Mouse (Mus musculus): Measurements from ENCODE around the gene Yjefn3. TPM values are rescaled to one million over a fixed set of nuclear protein-coding genes. Genes with fewer than 3 reads are reported as not detected.
"Not testable (repeated sequence)": the region's sequence is repeated elsewhere in the genome, so short reads cannot be mapped to it uniquely, and the experiment has no call there.

Yjefn3 gene
- 8.4 and 10.4 TPM in 2 replicates for polyA plus RNA-seq (2012; ENCODE audit: insufficient read depth, insufficient read length, missing spikeins)

DNA sequence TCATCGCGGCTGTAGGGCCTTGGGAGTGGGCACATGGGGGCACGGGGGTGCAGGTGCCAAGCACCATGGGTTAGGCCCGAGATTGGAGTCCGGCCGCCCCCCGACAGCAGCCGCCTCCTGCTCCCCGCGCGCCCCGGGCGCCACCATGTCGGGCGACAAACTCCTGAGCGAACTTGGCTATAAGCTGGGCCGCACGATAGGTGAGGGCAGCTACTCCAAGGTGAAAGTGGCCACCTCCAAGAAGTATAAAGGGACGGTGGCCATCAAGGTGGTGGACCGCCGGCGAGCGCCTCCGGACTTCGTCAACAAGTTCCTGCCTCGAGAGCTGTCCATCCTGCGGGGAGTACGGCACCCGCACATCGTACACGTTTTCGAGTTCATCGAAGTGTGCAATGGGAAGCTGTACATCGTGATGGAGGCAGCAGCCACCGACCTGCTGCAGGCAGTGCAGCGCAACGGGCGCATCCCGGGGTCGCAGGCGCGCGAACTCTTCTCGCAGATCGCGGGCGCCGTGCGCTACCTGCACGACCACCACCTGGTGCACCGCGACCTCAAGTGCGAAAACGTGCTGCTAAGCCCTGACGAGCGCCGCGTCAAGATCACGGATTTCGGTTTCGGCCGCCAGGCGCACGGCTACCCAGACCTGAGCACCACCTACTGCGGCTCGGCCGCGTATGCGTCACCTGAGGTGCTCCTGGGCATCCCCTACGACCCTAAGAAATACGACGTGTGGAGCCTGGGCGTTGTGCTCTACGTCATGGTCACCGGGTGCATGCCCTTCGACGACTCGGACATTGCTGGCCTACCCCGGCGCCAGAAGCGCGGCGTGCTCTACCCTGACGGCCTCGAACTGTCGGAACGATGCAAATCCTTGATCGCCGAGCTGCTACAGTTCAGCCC lies at the start of gene Yjefn3, which contains the start of the genes Tssk6 and Ndufa13:
TSS of gene Yjefn3 (minus strand) at position 550 of the 900 bp plus-strand sequence.
TSS of gene Tssk6 (plus strand) at position 22 of the 900 bp plus-strand sequence.
TSS of gene Ndufa13 (minus strand) at position 396 of the 900 bp plus-strand sequence.
- H3K4me1 ChIP-seq (ENCODE audit: control insufficient read depth, insufficient read depth, insufficient read length, low read length): peaks cover 6% of the 10 kb centered on the region
- peak within 1 kb of the TSS; percentile 94 for H3K27ac ChIP-seq (replicated peaks; ENCODE audit: low read depth, low read length)
- peak within 1 kb of the TSS; percentile 89 for H3K4me3 ChIP-seq (ENCODE audit: insufficient read depth, low read depth, low read length)

DNA sequence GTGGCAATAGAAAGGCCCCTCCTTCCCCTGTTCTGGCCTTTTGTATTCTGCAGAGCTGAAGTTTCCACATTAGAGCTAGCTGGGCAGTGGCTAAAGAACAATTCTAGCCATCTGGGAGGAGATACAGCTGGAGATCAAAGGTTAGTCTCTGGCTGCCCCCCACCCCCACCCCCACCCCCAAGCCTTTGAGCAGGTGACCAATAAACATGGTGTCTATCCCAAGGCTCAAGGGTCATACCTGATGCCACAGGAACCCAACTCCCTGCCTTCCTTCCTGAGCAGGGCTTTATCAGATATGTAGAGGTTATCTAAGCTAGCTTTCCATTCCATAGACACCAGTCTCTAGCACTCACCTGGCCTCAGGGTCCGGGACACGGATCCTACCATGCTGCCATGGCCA lies 47.8 kb upstream of the Yjefn3 start:
- Histone ChIP-seq H3K4me3 (ENCODE audit: insufficient read depth, low read depth, low read length) (no peak overlapping the region), H3K4me1 (ENCODE audit: control insufficient read depth, insufficient read depth, insufficient read length, low read length) (peaks cover 20% of the 10 kb centered on the region), H3K27ac (replicated peaks; ENCODE audit: low read depth, low read length) (no peak overlapping the region)

DNA sequence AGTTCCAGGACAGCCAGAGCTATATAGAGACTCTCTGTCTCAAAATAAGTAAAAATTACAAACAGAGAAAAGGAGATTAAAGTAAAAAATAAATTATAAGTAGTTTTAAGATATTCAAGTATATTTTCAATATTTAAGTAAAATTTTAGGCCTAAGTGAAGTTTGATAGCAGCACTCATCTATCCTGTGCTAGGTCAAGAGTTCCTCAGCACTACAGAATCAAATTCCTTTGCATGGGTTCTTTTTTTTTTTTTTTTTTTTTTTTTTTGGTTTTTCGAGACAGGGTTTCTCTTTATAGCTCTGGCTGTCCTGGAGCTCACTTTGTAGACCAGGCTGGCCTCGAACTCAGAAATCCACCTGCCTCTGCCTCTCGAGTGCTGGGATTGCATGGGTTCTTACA lies 40.0 kb upstream of the Yjefn3 start:
- H3K4me1 ChIP-seq (ENCODE audit: control insufficient read depth, insufficient read depth, insufficient read length, low read length): peaks cover 51% of the 10 kb centered on the region
- not testable (repeated sequence) for H3K4me3 ChIP-seq (ENCODE audit: insufficient read depth, low read depth, low read length); H3K27ac ChIP-seq (replicated peaks; ENCODE audit: low read depth, low read length)

DNA sequence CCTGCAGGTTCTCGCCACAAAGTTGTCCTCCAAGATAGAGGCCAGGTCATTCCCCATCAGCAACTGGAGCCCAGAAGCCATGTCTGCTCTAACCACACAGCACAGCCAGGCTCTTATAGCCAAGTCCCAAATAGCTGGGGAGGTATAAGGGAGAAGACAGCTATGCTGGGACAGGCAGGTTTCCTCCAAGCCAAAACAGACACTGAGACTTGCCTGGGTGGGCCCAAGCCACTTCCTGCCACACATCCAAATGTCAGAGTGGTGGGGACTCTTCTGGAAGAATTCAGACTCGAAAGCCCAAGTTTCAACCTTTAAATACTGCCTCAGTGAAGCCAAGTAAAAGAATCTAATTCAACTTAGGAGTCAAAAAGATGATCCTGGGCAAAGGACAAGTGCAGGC lies 37.9 kb upstream of the Yjefn3 start:
- no peak overlapping the region for H3K4me3 ChIP-seq (ENCODE audit: insufficient read depth, low read depth, low read length)
- peaks cover 65% of the 10 kb centered on the region for H3K4me1 ChIP-seq (ENCODE audit: control insufficient read depth, insufficient read depth, insufficient read length, low read length)
- H3K27ac ChIP-seq (replicated peaks; ENCODE audit: low read depth, low read length): peak overlapping the region; percentile 28; the same call in 1 of the 2 replicates

DNA sequence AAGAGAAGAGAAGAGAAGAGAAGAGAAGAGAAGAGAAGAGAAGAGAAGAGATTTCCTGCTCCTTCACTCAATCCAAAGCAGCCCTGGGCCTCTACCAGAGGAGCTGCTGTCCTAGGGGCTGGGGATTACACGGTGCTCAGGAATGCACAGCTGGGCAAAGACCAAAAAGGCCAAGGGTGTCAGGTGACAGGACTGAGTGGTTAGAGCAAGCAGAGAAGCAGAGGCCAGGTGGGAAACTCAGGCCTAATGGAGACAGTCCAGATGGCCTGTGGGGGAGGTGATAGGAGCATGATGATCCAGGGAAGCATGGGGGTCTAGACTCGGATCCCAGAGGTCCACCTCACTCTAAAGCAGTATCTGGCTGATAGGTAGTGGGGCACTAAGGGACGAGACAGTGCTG lies 37.1 kb upstream of the Yjefn3 start:
- Histone ChIP-seq H3K27ac (replicated peaks; ENCODE audit: low read depth, low read length) (peak overlapping the region; percentile 28), H3K4me3 (ENCODE audit: insufficient read depth, low read depth, low read length) (no peak overlapping the region), H3K4me1 (ENCODE audit: control insufficient read depth, insufficient read depth, insufficient read length, low read length) (peaks cover 69% of the 10 kb centered on the region)

DNA sequence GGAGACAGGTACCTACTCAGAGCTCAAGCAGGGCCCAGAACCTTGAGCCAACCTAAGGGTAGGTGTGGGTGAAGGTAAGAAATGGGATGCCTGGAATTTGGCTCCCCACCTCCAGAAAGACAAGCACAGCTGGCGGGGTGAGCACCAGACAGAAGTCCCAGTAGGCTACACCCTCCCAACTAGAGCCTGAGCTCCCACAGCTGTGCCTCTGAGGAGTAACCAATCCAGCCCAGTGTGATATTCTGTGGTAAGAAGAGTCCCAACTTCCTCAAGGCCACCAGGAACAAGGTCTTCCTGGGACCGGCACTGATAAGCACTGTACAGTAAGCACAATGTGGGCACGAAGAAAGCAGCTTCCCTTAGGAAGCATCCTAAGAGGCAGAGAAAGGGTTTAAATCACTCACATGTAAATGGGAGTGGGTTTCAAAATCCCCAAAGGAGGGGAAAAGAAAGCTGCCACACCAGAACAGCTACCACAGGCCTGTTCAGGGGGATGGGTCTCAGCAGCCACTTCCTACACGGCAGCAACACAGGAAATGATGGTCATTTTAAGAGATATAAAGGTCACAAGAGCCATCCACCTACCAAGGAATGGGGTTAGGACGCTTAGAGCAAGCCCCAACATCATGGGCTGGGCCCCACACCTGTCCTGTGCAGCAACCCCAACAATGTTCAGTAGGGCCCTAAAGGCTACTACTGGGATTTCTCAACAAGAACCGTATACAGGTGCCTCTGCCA lies 35.9 kb upstream of the Yjefn3 start:
- Histone ChIP-seq H3K4me3 (ENCODE audit: insufficient read depth, low read depth, low read length) (no peak overlapping the region), H3K4me1 (ENCODE audit: control insufficient read depth, insufficient read depth, insufficient read length, low read length) (peaks cover 68% of the 10 kb centered on the region), H3K27ac (replicated peaks; ENCODE audit: low read depth, low read length) (peak overlapping the region; percentile 9)

DNA sequence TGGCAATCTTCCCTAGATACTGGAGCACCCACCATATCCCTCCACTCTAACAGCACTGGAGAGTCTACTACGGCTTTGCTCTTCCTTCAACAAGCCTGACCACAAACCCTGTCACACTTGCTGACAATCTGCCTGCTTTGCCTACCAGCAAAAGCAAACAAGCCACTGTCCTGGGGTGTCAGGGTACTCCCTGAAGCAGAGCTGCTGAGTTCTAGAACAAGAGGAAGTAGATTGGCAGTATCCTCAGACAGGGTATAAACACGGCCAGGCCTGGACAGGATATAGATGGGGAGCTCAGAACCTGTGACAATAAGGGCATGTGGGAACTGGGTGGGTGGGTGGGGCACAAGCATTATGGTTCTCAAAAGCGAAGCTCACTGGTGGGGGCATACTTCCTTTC lies 35.0 kb upstream of the Yjefn3 start:
- Histone ChIP-seq H3K4me3 (ENCODE audit: insufficient read depth, low read depth, low read length) (no peak overlapping the region), H3K27ac (replicated peaks; ENCODE audit: low read depth, low read length) (peak overlapping the region; percentile 17; the same call in 1 of the 2 replicates), H3K4me1 (ENCODE audit: control insufficient read depth, insufficient read depth, insufficient read length, low read length) (peaks cover 63% of the 10 kb centered on the region)

DNA sequence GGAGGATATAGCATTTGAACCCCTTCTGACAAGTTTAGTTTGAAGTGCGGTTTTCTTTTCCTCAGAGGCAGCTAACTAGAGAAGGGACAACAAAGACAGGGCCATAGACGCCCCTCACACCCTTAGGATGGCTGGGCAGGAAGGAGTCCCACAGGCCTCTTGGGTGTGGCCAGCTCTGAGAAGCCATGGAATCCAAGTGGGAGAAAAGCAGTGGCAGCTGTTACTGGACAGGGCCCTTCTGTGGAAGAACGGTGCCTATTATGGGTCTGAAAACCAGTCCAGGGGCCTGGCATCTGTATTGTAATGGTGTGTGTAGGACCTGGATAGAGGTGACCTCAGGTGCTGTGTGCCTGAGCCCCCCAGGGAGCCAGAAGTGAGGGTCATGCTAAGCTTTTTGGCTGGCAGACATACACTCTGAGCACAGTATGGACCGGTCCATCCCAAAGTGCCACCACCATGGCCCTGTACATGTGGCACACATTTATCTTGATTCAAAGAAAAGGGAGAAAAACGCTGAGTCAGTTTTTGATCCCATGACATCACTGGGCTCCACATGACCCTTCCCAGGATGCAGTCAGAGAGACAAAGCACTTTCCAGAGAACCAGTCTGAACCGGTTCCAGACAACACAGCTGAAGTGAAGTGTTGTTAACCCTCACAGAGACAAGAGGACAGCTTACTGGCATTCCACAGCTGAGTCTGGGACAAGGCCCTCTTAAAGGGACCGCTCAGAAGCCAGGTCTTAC lies 33.7 kb upstream of the Yjefn3 start:
- no peak overlapping the region for H3K4me3 ChIP-seq (ENCODE audit: insufficient read depth, low read depth, low read length)
- H3K4me1 ChIP-seq (ENCODE audit: control insufficient read depth, insufficient read depth, insufficient read length, low read length): peaks cover 55% of the 10 kb centered on the region
- H3K27ac ChIP-seq (replicated peaks; ENCODE audit: low read depth, low read length): peak overlapping the region; percentile 74

DNA sequence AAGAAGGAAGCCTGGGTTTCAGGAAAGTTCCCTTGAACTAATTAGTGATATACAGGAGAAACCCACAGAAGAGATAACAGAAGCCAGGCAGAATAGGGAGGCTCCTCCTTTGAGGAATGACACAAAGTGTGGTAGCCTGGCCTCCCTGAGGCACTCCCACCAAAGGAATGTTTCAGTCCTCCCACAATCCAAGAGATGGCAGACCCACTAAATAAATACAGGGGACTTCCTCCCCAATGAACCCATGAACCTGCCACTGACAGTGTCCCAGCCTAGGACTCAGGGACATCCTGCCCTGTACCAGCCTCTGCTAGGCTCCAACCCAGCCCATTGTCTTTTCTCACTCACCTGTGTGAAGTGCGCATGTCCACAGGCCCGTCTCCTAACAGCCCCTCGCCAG lies 32.9 kb upstream of the Yjefn3 start:
- Histone ChIP-seq H3K27ac (replicated peaks; ENCODE audit: low read depth, low read length) (no peak overlapping the region), H3K4me3 (ENCODE audit: insufficient read depth, low read depth, low read length) (no peak overlapping the region), H3K4me1 (ENCODE audit: control insufficient read depth, insufficient read depth, insufficient read length, low read length) (peaks cover 48% of the 10 kb centered on the region)

DNA sequence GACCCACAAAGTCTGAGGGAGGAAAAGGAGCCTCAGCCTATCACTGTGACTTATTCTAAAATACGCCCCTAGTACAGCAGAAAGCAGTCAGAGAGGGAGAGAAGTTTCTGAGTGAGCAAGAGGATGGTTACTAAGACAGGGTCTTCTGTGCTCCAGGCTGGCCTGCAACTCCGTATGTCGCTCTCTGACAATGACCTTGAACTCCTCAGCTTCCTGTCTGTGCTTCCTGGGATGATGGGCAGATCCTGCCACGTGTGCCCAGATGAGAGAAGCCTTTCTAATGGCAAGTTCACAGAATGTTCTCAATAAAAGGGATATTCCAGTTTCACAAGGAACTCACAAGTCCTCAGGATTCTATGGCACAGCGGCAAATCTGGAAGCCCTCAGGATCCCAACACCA lies 32.1 kb upstream of the Yjefn3 start:
- Histone ChIP-seq H3K4me1 (ENCODE audit: control insufficient read depth, insufficient read depth, insufficient read length, low read length) (peaks cover 40% of the 10 kb centered on the region), H3K4me3 (ENCODE audit: insufficient read depth, low read depth, low read length) (no peak overlapping the region), H3K27ac (replicated peaks; ENCODE audit: low read depth, low read length) (no peak overlapping the region)

DNA sequence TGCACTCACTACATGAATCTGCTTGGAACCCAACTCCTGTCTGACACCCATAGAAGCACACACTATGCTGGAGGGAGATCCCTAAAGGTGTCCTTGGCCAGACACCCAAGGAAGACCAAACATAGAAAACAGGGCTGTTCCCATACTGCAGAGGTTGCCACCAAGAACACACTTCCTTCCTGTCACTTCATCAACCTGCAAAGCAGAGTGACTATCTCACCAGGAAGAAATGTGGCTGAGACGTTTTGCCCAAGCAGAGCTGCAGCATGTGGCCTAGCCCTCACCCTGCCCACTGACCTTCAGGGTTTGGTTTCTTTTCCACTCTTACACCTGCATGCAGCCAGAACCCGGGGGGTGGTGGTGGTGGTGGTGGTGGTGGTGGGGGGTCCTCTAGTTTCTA lies 31.3 kb upstream of the Yjefn3 start:
- Histone ChIP-seq H3K4me3 (ENCODE audit: insufficient read depth, low read depth, low read length) (no peak overlapping the region), H3K4me1 (ENCODE audit: control insufficient read depth, insufficient read depth, insufficient read length, low read length) (peaks cover 35% of the 10 kb centered on the region), H3K27ac (replicated peaks; ENCODE audit: low read depth, low read length) (no peak overlapping the region)

DNA sequence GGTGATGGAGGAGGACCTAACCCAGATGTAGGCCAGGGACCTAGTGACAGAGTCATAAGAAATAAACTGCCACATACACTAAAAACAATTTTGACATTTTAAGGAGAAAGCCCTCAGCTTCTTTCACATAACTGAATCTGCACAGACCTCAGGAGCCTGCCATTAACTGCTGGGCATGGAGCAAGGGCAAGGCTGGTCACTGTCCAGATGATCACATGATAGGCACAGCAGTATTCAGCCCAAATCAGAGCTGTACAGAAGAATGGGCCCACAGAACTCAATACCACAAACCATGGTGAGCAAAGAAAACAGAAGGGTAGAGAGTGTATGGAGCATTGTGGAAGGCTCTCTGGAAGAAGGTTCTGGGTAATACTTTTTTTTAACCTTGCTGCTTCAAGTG lies 24.4 kb upstream of the Yjefn3 start:
- Histone ChIP-seq H3K4me1 (ENCODE audit: control insufficient read depth, insufficient read depth, insufficient read length, low read length) (no peaks in the 10 kb centered on the region; the same call in 1 of the 2 replicates), H3K4me3 (ENCODE audit: insufficient read depth, low read depth, low read length) (no peak overlapping the region), H3K27ac (replicated peaks; ENCODE audit: low read depth, low read length) (no peak overlapping the region)

DNA sequence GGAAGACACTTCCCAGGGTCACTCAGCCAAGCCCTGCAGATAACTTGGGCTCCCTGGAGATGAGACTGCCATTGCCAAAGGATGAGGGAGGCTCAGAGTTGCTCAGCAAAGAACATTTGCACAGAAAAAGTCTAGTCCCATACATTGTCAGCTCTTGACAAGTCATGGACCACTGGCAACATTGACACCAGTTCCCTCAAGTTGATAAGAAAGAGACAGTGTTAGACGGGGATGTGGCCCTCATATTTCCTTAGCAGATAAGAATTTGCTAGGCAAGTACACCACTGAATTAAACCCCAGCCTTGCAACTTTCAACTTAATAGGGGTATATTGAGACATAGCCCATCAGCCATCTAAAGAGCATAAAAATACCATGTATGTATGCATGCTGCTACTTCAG lies 21.5 kb upstream of the Yjefn3 start:
- Histone ChIP-seq H3K4me3 (ENCODE audit: insufficient read depth, low read depth, low read length) (no peak overlapping the region), H3K27ac (replicated peaks; ENCODE audit: low read depth, low read length) (no peak overlapping the region), H3K4me1 (ENCODE audit: control insufficient read depth, insufficient read depth, insufficient read length, low read length) (peaks cover 8% of the 10 kb centered on the region)

DNA sequence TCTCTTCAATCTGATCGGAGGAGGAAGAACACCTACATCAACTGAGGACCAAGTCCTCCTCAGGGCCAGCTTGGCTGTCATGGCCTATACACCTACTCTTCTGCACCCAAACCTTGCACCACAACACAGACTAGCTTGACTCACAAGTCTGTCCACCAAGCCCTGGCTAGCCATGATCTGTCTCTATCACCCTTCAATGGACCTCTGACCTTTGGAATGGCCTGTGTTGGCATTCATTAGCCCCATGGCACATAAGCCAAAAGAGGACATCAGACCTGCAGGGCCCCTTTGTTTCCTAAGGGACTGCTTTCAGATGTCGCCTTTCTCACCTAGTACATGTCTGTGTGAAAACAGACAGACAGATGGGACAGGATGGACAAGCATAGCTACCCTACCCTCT lies 18.6 kb upstream of the Yjefn3 start:
- Histone ChIP-seq H3K4me1 (ENCODE audit: control insufficient read depth, insufficient read depth, insufficient read length, low read length) (peaks cover 8% of the 10 kb centered on the region), H3K4me3 (ENCODE audit: insufficient read depth, low read depth, low read length) (no peak overlapping the region), H3K27ac (replicated peaks; ENCODE audit: low read depth, low read length) (peak overlapping the region; percentile 11; the same call in 1 of the 2 replicates)
